Mouse (Mus musculus) Muller cell, postnatal 12 days (primary cell): ENCODE data around the gene D2hgdh.
"Not testable (repeated sequence)": the region's sequence is repeated elsewhere in the genome, so short reads cannot be mapped to it uniquely, and the experiment has no call there.

Source experiments
- DNase-seq: peaks from one replicate; pipeline ENCODE4 v3.0.0-alpha.2; 2015; ENCODE audit errors: inconsistent ontology term

D2hgdh gene

DNA sequence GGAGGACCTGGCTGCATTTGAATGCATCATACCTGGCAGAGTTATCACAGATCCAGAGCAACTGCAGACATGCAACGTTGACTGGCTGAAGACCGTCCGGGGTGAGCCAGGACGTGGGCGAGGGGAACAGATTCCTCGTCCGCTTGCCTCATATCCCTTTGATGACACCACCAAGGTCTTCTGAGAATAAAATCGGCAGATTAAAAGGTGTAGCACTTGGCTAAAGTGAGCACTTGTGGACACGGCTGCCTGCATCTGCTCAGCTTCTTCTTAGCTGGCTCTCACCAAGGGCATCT is 1.8 kb downstream of the D2hgdh start:
- DNase-seq, result no peak

DNA sequence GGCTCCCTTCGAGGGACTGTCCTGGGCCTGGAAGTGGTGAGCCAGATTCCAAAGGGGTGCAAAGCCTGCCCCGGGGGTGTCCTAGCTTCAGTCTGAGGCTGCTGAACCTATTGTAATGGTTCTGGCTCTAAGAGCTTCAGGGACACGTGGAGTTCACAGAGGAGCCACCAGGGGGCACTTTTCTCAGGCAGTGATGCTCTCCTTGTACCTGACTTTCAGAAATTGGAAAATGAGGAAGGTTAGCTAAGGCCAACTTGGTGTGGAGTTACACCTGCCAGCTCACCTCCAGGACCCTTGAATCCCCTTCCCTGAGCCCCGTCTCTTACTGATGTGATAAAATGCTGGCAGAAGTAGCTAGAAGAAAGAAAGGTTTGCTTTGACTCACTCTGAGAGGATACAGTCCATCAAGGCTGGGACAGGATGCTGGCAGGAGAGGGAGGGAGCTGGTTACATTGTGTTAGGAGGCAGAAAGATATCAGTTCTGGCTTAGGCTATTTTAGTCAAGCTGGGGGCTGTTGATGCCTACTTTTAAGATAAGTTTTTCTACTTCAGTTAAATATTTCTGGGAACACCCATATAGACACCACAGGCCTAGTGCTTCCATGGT is 8.1 kb downstream of the D2hgdh start:
- DNase-seq, result not testable (repeated sequence)

DNA sequence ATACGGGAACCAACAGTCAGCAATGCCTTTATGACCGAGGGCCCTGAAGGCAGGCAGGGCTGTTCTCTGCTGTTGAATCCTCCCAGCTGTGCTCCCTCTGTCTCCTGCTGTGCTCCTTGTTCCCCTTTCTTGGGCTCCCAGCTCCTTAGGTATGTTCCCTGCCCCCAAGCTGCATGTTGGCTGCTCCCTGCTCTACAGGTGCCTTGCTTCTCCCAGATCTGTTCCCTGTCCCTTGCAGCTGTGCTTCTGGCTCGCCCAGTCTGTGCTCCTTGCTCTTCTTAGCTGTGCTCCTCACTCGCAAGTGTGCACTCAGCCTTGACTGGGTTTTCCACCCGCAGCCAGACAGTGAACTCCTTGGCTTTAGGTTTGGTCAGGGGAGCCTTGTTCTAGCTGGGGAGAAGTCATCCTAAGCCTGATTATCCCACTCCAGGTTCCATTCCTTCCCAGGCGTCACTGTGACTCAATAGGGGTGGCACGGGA is 10.0 kb downstream of the D2hgdh start:
- no peak for DNase-seq

DNA sequence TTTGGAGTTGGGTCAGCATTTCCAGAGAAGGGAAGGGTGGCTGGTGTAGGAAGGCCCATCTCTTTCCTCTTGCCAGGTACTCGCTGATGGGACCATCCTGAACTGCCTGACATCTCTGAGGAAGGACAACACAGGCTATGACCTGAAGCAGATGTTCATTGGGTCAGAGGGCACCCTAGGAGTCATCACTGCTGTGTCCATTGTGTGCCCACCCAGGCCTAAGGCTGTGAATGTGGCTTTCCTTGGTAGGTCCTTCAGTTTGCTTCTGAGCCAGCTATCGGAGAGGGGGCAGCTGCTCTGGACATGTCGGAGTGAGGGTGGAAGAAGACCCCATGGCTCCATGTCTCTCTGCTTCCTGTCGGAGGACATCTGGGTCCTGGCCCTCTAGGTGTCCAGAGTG is 10.5 kb downstream of the D2hgdh start:
- no peak for DNase-seq

DNA sequence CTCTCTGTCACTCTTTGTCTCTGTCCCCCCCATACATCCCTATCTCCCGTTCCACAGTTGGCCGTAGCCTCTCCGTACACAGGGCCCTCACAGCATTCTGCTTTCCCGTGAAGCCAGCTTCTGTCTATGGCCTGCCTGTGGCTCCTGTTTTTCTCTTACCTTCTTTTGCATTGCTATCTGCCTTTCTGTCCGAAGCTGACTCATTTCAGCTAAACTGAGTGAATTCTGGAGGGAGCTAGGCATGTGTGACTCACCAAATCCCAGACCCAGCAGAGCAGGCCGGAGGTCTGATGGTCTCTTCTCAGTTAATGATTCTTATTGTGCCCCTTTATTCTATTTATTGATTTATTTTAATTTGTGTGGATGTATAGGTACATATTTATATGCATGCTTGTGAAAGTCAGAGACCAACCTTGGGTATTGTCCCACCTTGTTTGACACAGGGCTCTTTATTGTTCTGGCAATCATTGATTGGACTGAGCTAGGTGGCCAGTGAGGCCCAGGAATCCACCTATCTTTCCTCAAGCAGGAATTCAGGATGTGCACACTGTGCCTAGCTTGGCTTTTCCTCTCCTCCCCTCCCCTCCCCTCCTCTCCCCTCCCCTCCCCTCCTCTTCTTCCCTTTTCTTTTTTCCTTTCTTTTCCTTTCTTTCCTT is 11.3 kb downstream of the D2hgdh start:
- peak; percentile 30 for DNase-seq

DNA sequence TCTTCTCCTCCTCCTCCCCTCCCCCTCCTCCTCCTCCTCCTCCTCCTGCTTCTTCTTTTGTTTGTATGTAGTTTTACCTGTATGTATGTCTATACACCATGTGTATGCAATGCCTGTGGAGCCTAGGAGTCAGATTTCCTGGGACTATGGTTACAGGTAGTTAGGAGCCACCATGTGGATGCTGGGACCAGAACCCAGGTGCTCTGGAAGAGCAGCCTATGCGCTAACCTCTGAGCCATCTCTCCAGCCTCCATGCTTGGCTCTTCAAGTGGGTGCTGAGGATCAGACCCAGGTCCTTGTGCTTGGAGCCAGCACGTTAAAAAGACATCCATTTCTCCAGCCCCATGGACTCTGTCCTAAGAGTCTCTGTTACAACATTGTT is 11.8 kb downstream of the D2hgdh start:
- DNase-seq, result no peak

DNA sequence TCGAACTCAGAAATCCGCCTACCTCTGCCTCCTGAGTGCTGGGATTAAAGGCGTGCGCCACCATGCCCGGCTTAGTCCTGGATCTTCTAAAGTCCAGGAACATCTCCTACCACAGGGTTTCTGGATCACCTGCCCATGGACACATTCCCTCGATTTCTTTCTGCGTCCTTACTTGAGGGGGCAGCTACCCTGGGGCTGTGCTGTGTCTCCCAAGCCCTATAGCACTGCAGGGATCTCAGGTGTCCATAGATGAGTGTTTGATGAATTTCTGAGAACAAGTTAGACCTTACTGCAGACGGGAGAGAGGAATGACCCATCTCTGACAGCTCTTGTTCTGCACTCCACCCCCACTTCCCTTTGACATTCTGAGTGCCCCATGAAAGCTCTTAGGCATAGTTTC is 12.6 kb downstream of the D2hgdh start:
- DNase-seq, result no peak

DNA sequence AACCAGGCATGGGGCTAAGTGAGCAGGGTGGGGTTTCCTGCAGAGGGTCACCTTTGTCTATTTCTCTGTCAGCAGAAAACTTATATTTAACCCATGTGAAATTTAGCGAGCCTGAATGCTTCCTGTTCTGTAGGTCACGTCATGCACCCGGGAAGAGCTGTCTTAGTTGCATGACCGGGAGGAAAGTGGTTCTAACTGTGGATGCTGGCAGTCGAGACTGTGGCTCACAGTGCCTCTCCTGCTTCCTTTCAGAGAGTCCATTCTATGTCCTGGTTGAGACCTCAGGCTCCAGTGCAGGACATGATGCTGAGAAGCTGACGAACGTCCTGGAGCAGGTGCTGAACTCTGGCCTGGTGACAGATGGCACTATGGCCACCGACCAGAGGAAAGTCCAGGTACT is 13.9 kb downstream of the D2hgdh start:
- not testable (repeated sequence) for DNase-seq

DNA sequence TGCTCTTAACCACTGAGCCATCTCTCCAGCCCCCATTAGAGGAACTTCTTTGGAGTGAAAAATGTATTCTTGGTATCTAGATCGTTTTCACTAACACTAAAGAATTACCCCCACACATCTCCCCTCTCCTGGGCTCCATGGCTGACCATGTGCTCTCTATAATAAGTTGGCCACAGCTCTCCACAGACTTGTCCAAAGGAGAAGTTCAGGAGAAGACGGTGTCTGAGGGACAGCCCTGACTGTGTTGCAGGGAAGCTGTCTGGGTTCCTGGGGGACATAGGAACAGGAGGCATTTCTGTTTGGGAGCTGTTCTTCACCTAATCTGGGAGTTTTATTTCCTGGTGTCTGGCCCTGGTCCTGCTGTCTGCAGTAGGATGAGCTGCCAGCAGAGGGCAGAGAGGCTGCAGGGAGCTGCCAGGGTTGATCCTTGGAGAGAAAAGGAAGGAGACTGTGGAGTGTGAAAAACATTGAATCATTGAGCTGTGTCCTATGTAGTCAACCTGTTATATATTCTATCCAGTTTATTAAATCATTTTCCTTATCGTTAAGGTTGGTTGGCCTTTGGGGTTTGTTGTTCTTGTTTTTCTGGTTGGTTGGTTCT is 21.2 kb downstream of the D2hgdh start:
- not testable (repeated sequence) for DNase-seq

DNA sequence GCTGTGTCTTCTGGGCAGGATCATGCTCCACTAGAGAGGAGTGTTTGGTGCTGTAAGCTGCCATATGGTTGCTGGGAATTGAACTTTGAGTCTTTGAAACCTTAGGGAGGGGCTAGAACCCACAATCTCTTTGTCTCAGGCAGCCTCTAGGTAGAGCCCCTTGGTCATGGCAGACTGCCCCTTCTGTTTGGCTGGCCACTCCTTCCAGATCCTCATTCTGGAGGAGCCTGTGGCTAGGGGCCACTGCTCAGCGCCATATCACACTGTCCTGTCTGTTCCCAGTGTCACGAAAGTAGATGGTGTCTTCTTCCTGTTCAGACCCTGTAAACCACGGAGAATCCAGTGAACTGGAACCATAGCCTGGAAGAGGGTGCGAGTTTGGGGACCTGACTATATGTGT is 31.1 kb downstream of the D2hgdh start:
- not testable (repeated sequence) for DNase-seq

DNA sequence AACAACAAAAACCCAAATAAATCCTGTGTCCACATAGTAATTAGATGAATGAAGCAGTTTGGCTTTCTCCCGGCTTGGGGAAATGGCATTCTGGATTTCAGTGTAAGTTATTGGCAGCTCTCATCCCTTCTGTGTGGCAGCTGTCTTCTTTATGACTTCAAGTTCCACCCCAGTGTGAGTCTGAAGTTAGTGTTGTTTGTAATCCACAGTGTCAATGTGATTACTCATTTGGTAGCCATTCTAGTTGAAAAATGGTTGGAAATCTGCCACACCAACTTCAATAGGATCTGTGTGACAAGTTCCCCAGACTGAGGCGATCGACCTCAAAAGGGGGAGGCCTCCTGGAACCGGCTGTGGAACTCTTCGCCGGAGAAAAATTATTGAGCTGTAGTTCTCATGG is 32.7 kb downstream of the D2hgdh start:
- DNase-seq, result peak; percentile 95

DNA sequence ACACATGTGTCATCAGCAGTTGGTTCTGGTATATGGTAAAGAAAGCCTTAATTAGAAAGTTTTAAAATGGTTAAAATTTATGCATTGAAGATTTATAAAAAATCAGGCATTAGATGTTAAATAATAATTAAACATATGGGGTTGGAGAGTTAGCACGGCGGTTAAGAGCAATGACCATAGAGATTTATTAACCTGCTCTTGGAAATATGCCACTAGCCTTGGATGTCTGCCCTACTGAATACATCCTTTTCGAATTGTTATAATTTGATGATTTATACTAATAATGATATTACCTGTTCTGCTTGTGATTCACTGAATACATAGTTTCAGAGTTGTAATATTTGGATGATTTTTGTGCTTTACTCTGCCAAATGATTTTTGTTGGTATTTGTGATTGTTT is 33.3 kb downstream of the D2hgdh start:
- no peak for DNase-seq

DNA sequence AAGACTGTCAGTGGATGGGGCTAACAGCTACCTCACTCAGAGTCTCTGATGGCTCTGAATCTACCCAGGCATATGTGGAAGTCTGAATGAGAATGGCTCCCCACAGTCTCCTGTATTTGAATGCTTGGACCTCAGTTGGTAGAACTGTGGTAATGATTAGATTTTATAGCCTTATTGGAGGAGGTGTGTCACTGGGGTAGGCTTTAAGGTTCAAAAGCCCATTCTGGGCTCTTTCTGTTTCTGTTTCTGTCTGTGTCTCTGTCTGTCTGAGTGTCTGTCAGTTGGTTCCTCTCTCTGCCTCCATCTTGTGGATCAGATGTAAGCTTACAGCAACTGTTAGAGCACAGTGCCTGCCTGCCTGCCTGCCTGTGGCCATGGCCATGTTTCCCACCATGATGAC is 34.9 kb downstream of the D2hgdh start:
- DNase-seq, result no peak

DNA sequence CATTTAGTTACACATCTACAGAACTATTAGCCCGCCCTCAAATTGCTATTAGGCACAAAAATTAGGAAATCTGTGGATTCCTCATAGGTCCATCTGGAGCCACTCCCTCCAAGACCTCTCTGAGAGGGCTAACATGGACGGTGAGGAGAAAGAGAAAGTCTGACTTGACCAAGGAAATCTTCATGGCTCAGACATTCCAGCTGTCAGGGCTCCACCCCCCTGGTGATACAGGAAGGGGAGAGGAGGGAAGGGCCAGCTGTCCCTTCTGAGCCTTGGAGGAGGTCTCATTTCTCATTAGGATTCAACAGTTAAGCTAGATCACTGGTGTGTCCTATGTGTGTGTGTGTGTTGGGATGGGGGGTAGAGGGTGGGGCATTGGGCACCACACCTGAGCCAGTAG is 36.3 kb downstream of the D2hgdh start, which contains the start of gene Gal3st2:
TSS of gene Gal3st2 (plus strand) at position 259 of the 400 bp plus-strand sequence.
- DNase-seq, result peak; percentile 7

DNA sequence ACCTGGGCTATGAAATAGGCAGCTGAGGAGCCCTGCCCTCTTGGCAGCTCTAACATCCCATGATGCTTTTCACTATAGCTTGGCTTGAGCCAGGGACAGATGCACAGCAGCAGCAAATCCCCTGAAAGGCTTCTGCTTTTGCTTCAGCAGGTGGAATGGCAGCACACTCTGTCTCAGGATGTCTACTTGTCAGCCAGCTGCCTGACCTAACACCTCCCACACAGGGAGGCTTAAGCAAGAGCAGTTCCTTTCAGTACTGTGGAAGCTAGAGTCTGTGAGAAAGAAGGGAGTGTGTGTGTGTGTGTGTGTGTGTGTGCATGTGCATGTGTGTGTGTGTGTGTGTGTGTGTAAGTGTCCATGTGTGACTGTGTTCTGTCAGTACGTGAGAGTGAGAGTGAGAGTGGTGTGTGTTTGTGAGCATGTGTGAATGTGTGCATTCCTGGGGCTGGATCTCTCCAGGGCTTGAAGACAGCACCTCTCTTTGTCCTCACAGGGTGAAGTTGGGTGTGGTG is 46.9 kb downstream of the D2hgdh start:
- not testable (repeated sequence) for DNase-seq

DNA sequence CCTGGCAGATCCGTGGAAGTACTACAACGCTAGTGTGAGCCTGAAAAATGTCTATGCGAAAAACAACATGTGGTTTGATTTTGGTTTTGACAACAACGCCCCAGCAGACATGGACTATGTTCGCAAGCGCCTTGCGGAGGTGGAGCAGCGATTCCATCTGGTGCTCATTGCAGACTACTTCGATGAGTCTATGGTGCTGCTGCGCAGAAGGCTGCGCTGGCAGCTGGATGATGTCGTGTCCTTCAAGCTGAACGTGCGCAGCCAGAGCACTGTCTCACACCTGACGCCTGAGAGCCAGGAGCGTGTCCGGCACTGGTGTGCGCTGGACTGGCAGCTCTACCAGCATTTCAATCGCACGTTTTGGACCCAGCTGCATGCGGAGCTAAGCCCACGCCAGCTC is 49.7 kb downstream of the D2hgdh start:
- not testable (repeated sequence) for DNase-seq

DNA sequence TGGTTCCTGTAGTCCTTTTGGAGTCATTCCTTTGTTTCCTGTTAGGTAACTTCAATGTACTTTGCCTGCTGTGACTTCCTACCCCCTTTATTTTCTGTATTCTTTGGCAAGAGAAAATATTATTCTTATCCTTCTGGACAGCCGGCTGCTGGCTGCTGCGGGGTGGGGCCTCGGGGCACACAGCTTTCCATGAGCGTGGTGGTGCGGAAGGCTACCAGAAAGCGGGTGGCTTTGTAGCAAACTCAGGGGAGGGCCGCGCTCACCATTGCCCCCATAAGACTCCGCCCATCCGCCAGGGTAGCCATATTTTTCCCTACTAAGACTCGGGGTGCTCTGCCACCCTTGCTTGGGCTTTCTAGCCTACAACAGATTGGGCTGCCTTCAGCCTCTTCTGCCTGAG is 57.1 kb downstream of the D2hgdh start:
- not testable (repeated sequence) for DNase-seq

DNA sequence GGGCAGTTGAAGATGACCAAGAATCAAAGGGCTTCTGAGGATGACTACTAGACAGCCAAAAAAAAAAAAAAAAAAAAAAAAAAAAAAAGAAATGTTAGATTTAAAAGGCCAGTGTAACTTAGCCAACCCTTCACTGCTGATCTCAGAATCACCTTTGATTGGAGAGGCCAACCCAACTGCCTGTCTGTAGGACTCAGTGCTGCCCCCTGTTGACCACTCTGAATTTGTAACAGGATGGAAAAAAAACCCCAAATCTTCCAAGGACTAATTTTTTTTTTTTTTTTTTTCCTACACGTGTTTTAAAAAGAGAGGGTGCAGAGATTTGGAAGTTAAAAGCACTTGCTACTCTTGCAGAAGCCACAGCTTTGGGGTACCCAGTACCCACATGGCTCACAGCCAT is 66.2 kb downstream of the D2hgdh start:
- DNase-seq, result not testable (repeated sequence)

DNA sequence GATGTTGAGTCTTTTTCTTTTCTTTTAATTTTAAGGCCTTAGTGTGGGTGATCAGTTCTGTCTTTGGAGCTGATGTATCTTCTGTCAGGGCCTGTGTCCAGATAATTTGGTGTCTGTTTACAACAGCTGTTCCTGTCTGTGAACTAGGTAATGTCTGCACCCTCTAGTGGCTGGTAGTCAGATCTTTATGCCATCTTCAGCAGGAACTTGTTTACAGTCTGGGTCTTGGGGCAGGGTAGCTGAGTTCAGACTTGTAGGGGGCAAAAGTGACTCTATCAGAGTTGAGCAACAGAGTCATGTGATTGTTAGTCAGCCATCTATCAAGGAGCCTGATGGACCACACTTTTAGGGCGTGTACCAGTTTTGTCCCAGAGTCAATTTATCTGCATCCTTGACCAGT is 72.7 kb downstream of the D2hgdh start:
- not testable (repeated sequence) for DNase-seq

DNA sequence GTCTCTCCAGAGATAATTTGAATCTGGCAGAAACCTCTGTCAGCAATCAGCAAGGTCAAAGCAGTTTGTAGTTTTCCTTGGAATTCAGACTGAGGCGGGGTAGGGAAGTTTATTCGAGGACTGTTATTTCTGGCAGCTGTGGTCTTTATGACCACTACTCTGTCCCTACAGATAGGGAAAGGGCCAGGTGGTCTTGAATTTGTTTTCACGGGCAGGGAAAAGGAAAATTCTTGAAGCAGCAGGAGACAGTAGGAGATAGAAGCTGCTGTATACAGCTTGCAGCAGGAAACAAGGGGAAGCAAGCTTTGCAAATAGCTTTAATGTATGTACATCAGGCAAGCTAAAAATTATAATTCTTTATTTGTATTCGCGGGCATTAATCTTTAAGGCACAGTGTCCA is 76.6 kb downstream of the D2hgdh start:
- not testable (repeated sequence) for DNase-seq
